Mouse (Mus musculus) thymus, adult 2 months (tissue): ENCODE results near the gene Zfp709. TPM values are rescaled to one million over a fixed set of nuclear protein-coding genes. Genes with fewer than 3 reads are reported as not detected.

ENCODE experiments used
- DNase-seq: peaks from one replicate; pipeline ENCODE4 v3.0.0; 2021
- H3K27ac ChIP-seq: fragments of 200-500 bp; 2 replicates; pipeline ENCODE4 v1.5.1; 2012; ENCODE audit warnings: low read length, control low read depth; ENCODE audit not compliant: control insufficient read depth, insufficient read depth
- H3K27me3 ChIP-seq: fragments of 200-500 bp; 2 replicates; pipeline ENCODE4 v1.6.1; 2012; ENCODE audit warnings: mild to moderate bottlenecking, low read length, moderate library complexity, mixed read lengths; ENCODE audit not compliant: control insufficient read depth, insufficient read depth
- H3K36me3 ChIP-seq: fragments of 200-500 bp; 2 replicates; pipeline ENCODE4 v1.6.1; 2012; ENCODE audit warnings: mild to moderate bottlenecking, low read length, moderate library complexity; ENCODE audit not compliant: control insufficient read depth, insufficient read depth
- H3K4me1 ChIP-seq: fragments of 200-500 bp; replicated peaks from 2 replicates; pipeline ENCODE4 v1.6.1; 2012; ENCODE audit warnings: low read length; ENCODE audit not compliant: control insufficient read depth, insufficient read depth
- H3K4me3 ChIP-seq: fragments of 200-500 bp; 2 replicates; pipeline ENCODE4 v1.5.1; 2012; ENCODE audit warnings: mild to moderate bottlenecking, low read length, control low read depth, moderate library complexity; ENCODE audit not compliant: control insufficient read depth, insufficient read depth
- CTCF ChIP-seq: fragments of 200-500 bp; IDR thresholded peaks from 2 replicates; pipeline ENCODE4 v1.5.1; 2012; ENCODE audit warnings: mild to moderate bottlenecking, control low read depth, low read length, moderate library complexity, borderline replicate concordance; ENCODE audit not compliant: control insufficient read depth, poor library complexity, insufficient read depth; ENCODE audit errors: extremely low read depth
- POLR2A ChIP-seq: fragments of 200-500 bp; IDR thresholded peaks from 2 replicates; pipeline ENCODE4 v1.6.1; 2012; ENCODE audit warnings: mild to moderate bottlenecking, low read length, control low read depth, moderate library complexity; ENCODE audit not compliant: control insufficient read depth, poor library complexity, insufficient read depth; ENCODE audit errors: extremely low read depth
- WGBS: fragments of 180-500 bp; shearing (Covaris S2); methylation state at CpG from one replicate; pipeline ENCODE4 v1.1.7; 2018; 5-methylcytosine and 5-hydroxymethylcytosine counted together
- polyA plus RNA-seq: library from polyadenylated mRNA; depleted of rRNA; stranded (reverse); fragments of >200 nt; gene quantifications from 2 replicates; pipeline ENCODE4 v1.2.3, GENCODE M21; 2012; rRNA removed

Zfp709 gene
- polyA plus RNA-seq, 1 experiment: 0.85 TPM

DNA sequence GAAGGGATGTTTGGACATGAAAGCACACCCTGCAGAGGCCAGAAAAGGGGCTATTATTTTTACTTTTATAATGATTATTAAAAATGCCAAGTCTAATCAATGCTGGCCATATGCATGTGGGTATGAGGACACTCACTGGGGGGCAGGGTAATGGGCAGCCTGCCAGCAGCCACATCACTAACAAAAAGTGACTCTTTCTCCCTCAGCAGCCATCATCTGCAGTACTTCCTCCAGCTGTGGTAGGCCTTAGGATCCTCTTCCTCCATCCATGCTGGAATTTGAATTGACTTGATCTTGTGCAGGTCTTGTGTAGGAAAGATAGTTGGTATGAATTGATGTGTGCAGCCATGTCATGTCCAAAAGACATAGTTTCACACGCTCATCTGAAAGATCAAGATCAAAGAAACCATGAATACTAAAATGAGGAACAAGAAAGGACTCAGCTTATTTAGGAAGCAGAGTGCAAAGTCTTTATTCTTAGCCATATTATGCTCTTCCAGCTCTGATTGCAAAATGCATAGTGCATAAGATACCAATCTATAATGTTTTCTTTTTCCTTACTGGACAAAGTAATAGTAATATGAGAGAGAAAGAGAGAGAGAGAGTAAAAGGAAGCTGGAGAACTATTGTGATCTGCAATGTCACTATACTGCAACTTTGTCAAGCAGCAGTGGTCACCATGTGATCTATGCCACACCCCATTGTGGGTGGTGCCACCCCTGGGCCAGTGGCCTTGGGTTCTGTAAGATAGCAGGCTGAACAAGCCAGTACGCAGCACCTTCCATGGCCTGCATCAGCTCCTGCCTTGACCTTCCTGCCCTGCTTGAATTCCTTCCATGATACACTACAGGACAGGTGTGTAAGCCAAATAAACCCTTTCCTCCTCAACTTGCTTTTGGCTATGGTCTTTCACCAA lies 58.7 kb downstream of the Zfp709 start:
- WGBS: 59% methylated on average over 2 of the region's 2 CpGs
- TF ChIP-seq CTCF: no peak
- Histone ChIP-seq H3K4me1 (no peaks in the 10 kb centered on the region), H3K27me3 (no peaks in the 10 kb centered on the region), H3K4me3 (no peak overlapping the region), H3K27ac (no peak overlapping the region), H3K36me3 (no peaks in the 10 kb centered on the region)
- no peak for DNase-seq

DNA sequence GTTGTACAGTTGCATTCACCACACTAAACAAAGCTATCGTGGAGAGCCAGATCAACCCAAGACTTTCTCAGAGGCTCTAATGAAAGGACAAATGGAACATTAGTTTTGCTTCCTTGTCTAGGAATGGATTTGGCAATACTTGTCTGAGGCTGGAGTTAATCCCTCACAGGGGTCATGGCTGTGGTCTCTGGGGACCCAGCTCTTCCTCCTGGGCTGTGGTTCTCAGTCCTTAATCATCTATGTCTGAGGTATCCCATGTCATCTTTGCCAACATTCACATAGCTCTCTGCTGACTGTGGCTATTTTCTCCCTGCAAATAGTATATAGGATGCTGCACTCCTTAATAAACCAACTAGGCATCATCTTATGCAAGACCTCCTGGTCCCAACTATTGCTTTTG lies 60.0 kb downstream of the Zfp709 start:
- Histone ChIP-seq H3K36me3 (no peaks in the 10 kb centered on the region), H3K27ac (no peak overlapping the region), H3K4me1 (no peaks in the 10 kb centered on the region), H3K4me3 (no peak overlapping the region), H3K27me3 (no peaks in the 10 kb centered on the region)
- DNase-seq: no peak
- TF ChIP-seq CTCF: no peak
- no peak for TF ChIP-seq POLR2A
- WGBS: 92% methylated on average over 1 of the region's 1 CpGs

Other genes with a start within 250 kb of the Zfp709 start
- gene Unc13a, start 210.3 kb upstream of the Zfp709 start, polyA plus RNA-seq: 1.6 and 2.0 TPM in 2 replicates
- 68.0 and 77.5 TPM in 2 replicates for gene Jak3, start 205.7 kb upstream of the Zfp709 start, polyA plus RNA-seq
- 42.6 and 56.8 TPM in 2 replicates for gene Insl3, start 192.8 kb upstream of the Zfp709 start, polyA plus RNA-seq
- 6.3 and 6.9 TPM in 2 replicates for gene B3gnt3, start 180.2 kb upstream of the Zfp709 start, polyA plus RNA-seq
- gene Fcho1, start 156.3 kb upstream of the Zfp709 start, polyA plus RNA-seq: 767 and 809 TPM in 2 replicates
- gene Zfp882, start 26.6 kb downstream of the Zfp709 start, polyA plus RNA-seq: 1.5 and 1.7 TPM in 2 replicates
- 2.5 and 3.3 TPM in 2 replicates for gene Zfp617, start 26.6 kb downstream of the Zfp709 start, polyA plus RNA-seq
- 7.4 and 7.9 TPM in 2 replicates for gene Zfp961, start 69.0 kb downstream of the Zfp709 start, polyA plus RNA-seq
- 10.9 and 13.9 TPM in 2 replicates for gene Cyp4f18, start 127.6 kb downstream of the Zfp709 start, polyA plus RNA-seq
- 0.13 TPM in 1 of 2 replicates, not detected in the other for gene Olfr372, start 159.2 kb downstream of the Zfp709 start, polyA plus RNA-seq
- 0.32 TPM in 1 of 2 replicates, not detected in the other for gene Olfr373, start 201.2 kb downstream of the Zfp709 start, polyA plus RNA-seq
- 0.17 and 0.27 TPM in 2 replicates for gene Olfr374, start 225.0 kb downstream of the Zfp709 start, polyA plus RNA-seq